Mouse (Mus musculus): Measurements from ENCODE around the gene Ranbp3.
A peak's percentile ranks its signal among the peaks of the same experiment; 100 is the strongest.

Ranbp3 gene

GRCm38 (mm10) chr17:56728117-56728516 lies 55.0 kb downstream of the Ranbp3 start:
- peak in 1 of 2 experiments; percentile 56 for DNase-seq

- peak; percentile 21 to 69 for DNase-seq
Observed at GRCm38 (mm10) chr17:56729151-56729550, 56.1 kb downstream of the Ranbp3 start.

DNA sequence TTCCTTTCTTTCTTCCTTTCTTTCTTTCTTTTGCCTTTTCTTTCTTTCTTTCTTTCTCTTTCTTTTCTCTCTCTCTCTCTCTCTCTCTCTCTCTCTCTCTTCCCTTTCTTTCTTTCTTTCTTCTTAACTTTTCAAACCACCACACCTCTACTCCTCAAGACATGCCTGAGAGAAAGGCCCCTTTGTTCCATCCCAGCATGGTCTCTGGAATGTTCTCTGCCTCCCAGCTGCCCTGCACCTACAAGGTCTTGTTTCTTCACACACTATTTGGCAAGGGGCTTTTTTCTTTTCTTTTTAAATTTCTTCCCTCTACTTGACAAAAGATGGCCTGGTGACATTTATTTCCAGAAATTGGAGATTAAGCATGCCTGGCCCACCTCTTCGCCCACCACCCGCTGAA lies 56.6 kb downstream of the Ranbp3 start:
- DNase-seq, result no peak

GRCm38 (mm10) chr17:56736534-56736933 lies 63.4 kb downstream of the Ranbp3 start:
- no peak for DNase-seq

DNA sequence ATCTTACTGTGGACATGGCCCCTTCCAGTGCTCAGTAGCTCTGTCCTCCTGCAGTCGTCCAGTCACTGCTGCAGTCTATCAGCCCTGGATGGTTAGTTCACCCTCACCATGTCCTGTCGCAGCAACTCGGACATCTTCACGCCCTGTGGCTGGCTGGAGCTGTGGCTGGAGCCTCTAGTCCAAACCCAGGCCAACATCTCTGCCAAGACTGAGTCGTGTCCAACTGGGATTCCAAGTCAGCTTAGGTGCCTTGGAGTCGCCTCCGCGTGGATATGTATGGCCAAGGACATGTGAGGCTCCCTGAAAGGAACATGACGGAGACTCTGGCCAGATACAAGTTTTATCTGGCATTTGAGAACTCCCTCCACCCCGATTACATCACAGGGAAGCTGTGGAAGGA lies 65.1 kb downstream of the Ranbp3 start:
- no peak for DNase-seq

DNA sequence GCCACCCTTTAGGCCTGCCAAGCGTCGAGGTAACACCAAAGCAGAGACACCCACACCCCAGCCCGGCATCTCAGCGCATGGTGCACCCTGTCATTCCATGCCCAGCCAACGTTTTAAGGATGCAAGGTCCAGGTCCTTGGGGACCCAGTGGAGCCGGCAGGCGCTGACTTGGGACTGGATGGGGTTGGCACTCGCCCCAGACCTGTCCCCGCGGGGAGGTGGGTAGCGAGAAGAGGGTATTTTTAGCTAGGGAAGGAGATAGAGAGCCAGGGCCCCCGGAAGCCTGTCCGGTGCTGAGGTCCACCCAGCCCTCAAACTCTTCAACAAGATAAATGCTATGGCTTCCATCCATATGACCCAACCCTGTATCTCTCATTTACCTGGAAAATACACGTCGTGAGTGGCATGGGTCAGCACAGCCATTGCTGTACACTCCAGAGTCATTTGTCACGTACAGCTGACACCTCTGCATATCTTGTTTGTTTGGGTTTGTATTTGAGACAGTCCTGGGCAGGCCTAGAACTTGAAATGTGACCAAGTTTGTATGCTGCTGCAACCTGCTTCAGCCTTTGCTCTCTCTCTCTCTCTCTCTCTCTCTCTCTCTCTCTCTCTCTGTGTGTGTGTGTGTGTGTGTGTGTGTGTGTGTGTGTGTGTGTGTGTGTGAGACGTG lies 67.2 kb downstream of the Ranbp3 start:
- no peak for DNase-seq

- DNase-seq, result no peak
Observed at GRCm38 (mm10) chr17:56740788-56741160, 67.7 kb downstream of the Ranbp3 start.

DNA sequence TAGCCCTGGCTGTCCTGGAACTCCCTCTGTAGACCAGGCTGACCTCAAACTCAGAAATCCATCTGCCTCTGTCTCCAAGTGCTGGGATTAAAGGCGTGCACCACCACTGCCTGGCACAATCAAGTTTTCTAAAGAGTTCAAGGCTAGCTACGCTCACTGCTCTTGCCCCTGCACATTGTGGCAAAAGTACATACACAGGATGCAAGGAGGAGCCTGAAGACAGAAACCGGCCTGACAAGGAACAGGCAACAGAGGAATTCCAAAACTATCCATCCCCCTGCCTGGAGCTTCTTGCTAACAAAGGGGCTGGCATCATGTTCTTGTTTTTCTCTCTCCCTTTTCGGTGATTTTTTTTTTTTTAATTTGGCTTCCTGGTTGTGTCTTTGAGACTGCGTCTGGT lies 71.1 kb downstream of the Ranbp3 start:
- DNase-seq, result no peak

DNA sequence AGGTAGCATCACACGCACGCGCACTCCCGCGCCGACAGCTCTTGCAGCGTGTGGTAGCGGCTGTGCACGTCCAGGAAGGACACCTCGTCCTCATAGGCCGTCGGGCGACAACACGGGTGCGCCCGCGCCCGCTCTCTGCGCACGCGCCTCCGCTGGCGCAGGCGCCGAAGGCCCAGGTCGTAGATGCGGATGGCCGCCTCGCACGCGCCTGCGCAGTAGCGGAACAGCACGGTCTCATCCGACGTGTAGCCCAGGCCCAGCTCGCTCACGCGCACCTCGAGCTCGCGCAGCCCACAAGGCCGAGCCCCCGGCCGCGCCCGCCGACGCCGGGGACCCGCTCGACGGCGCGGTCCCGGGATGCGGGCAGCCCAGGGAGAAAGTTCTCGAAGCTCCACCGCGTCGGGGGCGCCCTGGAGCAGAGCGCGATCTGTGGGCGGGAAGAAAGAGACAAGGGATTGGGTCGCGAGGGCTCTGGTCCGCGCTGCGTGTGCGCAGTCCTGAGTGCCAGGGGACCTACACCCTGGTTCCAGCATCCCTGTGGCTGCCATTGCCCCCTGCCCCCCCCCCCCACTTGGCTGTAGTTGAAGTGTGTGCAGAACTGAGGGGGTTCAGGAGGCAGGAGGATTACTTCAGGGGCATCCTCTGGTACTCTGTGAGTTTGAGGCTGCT lies 78.4 kb downstream of the Ranbp3 start:
- DNase-seq, result peak; percentile 40 to 81

GRCm38 (mm10) chr17:56753452-56753851 lies 80.4 kb downstream of the Ranbp3 start:
- DNase-seq, result peak in 1 of 2 experiments; percentile 42

DNA sequence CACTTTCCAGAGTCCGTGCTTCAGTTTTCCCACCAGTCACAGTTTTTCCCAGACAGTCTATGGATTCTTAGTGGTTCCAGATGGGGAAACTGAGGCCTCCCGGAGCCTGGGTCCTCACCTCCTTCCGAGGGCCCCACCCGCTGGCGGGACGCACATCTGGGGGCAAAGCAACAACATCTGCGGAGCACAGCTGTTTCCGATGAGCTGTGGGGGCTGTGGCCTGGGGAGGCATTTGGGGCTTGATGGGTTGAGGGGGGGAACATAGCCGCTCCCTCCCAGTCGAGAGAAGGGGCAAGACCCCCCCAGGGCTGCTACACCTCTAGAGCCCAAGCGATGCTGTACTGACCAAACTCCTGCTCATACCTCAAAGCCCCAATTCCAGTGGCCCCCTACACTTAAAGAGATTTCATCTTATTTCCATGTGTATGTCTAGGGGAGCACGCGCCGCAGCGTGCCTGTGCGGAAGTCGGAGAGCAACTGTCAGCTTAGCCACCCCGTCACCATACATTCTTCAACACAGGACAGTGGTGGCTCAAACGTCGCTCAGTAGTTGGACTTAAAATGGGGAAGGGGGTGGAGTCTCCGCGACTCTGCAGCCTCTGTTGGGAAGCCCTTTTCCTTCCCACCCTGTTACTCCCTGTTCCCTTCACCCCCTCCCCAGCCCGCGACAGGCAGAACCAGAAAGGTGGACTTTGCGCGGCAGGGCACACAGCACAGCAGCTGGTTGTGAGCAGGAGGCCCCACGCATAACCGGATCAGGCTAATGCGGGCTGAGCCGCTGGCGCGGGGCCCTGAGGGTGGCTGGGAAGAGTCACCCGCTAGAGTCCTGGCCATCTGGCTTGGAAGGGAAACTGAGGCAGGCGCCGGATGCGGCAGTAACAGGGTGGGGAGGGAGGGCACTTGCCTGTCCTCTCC lies 81.4 kb downstream of the Ranbp3 start:
- DNase-seq, result peak; percentile 31 to 71

DNA sequence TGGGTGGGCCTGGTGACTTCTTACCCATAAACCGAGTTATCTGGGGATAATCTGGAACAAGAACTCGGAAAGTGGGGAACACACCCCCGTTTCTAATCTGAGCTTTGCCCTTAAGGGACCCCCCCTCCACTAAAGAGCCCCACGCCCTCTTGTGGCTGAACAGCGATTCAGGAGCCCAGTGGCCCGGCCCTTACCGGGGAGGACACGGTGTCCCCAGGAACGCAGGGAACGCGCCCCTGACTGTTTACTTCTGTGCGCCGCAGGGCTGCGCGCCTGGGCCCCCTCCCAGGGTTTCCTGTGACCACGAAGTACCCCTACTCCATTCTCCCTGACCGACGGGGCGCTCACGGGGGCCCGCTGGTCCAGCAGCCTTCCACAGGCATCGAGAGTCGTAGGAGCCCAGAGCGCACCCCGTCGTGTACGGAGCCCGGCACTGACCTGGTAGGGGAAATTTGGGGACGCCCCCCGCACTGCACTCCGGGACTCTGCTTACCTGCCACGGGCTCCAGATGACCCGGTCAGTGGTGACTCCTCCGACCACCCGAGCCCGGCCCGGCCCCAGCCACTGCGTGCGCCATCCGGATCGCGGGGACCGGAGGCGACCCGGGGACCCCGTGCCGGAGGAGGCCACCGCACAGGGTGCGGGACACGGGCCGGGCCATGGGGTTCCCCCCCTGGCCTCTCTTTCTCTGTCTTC lies 83.8 kb downstream of the Ranbp3 start:
- DNase-seq, result peak; percentile 52 to 74

- peak; percentile 95 to 96 for DNase-seq
Observed at GRCm38 (mm10) chr17:56757416-56758123, 84.5 kb downstream of the Ranbp3 start, which contains the start of gene Nrtn. Gene Nrtn (minus strand): TSS chr17:56757530.

GRCm38 (mm10) chr17:56758132-56758531 lies 85.0 kb downstream of the Ranbp3 start:
- DNase-seq, result peak; percentile 83 to 88

GRCm38 (mm10) chr17:56759261-56759660 lies 86.2 kb downstream of the Ranbp3 start:
- peak in 1 of 2 experiments; percentile 46 for DNase-seq

DNA sequence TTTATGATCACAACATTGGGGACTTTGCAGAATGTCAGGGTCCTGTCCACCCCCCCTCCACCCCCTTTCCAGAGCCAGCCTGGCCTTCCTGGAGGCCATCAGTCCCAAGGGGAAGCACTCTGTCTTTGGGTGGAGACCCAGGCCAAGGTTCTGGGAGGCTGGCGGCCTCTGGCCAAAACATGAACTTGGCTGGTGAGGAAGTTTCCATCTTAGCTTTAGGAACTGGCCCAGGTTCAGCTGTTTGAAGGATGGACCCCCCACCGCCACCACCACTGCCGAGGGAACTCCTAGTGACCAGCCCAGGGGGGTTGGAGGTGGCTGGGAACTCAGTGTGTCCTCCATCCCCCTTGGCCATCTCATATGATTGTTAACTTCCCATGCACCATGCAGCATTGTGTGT lies 88.0 kb downstream of the Ranbp3 start:
- DNase-seq, result no peak
